8 mouse cellular contexts compared by ENCODE assay signal in genomic region chr4:72197888-72198605, GRCm38 (mm10). TPM values are rescaled to one million over a fixed set of nuclear protein-coding genes. Genes with fewer than 3 reads are reported as not detected.
DNase-seq lines count a peak whose midpoint lies in the region; ATAC-seq and TF ChIP-seq lines count a peak whose summit lies in the region.

No protein-coding gene starts in this region.

- H3K4me2 ChIP-seq in liver, postnatal 0 days (ENCODE audit: low read depth, low read length) = peak overlapping the region; percentile 80
- H3K4me2 ChIP-seq in stomach, embryonic 14.5 days (replicated peaks; ENCODE audit: low read depth, low read length) = peak overlapping the region; percentile 72

- peaks cover 12% of the 10 kb centered on the region for H3K4me1 ChIP-seq in liver, postnatal 0 days (ENCODE audit: insufficient read depth)
- peaks cover 12% of the 10 kb centered on the region; the same call in 1 of the 2 replicates for H3K4me1 ChIP-seq in stomach, embryonic 14.5 days (ENCODE audit: control insufficient read depth, insufficient read depth, low read length)

- H3K36me3 ChIP-seq in liver, postnatal 0 days (replicated peaks; ENCODE audit: insufficient read depth, low read length) = peaks cover 3% of the 10 kb centered on the region; the same call in 1 of the 2 replicates
- H3K36me3 ChIP-seq in stomach, embryonic 14.5 days (ENCODE audit: control insufficient read depth, insufficient read depth, low read length) = peaks cover 5% of the 10 kb centered on the region; the same call in 1 of the 2 replicates

- TF ChIP-seq CTCF in left cerebral cortex, adult 2 months (IDR thresholded peaks at IDR 0.05) = no peak
- TF ChIP-seq CTCF in liver, postnatal 0 days (IDR thresholded peaks at IDR 0.05; ENCODE audit: low read depth) = no peak

- peak overlapping the region; percentile 94 for H3K4me3 ChIP-seq in left cerebral cortex, adult 2 months
- H3K4me3 ChIP-seq in liver, postnatal 0 days (ENCODE audit: low read depth, low read length) = peak overlapping the region; percentile 79
- peak overlapping the region; percentile 90 for H3K4me3 ChIP-seq in stomach, embryonic 14.5 days (ENCODE audit: low read depth, low read length)

- peak overlapping the region; percentile 96; the same call in 1 of the 2 replicates for H3K27ac ChIP-seq in left cerebral cortex, adult 2 months
- H3K27ac ChIP-seq in liver, postnatal 0 days (ENCODE audit: low read depth) = peak overlapping the region; percentile 92
- no peak overlapping the region for H3K27ac ChIP-seq in stomach, embryonic 14.5 days (ENCODE audit: low read length)

- 0 out of 2 replicates have a peak, but pooled peaks cover 3% of the 10 kb centered on the region for H3K27me3 ChIP-seq in liver, postnatal 0 days (ENCODE audit: insufficient read depth, low read length)
- H3K27me3 ChIP-seq in stomach, embryonic 14.5 days (ENCODE audit: control insufficient read depth, insufficient read depth, low read length) = no peaks in the 10 kb centered on the region

- no peak for DNase-seq in left cerebral cortex, adult 2 months (ENCODE audit: extremely low spot score in 1 of 2, low spot score in 2 of 2)
- DNase-seq in left cerebral cortex, postnatal 4 days = no peak
- DNase-seq in adrenal gland, postnatal 36 days = peak; percentile 72 to 83
- DNase-seq in heart, adult 18-20 months = peak; percentile 46 to 51
- peak; percentile 17 for DNase-seq in kidney, adult 11 months
- DNase-seq in liver, postnatal 0 days = peak; percentile 73

- TF ChIP-seq EP300 in liver, postnatal 0 days (IDR thresholded peaks at IDR 0.05; ENCODE audit: low read depth) = no peak

- H3K9ac ChIP-seq in liver, postnatal 0 days (replicated peaks) = peak overlapping the region; percentile 51
- peak overlapping the region; percentile 90; the same call in 1 of the 2 replicates for H3K9ac ChIP-seq in stomach, embryonic 14.5 days (replicated peaks; ENCODE audit: low read depth, low read length)

- ATAC-seq in liver, postnatal 0 days = peak; percentile 22
- ATAC-seq in stomach, embryonic 14.5 days (ENCODE audit: insufficient number of reproducible peaks, insufficient read depth, low FRiP score, low read depth) = no peak
- ATAC-seq in CD4-positive, CD25-positive, alpha-beta regulatory T cell, adult 4 months = no peak

- intact Hi-C loops in left cerebral cortex, adult 2 months (cut with DNase I) = loop anchor here (5.0 to 10.0 kb wide), 4 partner anchors 36 to 1291 kb away; no protein-coding TSS in a partner anchor
- intact Hi-C loops in left cerebral cortex, postnatal 4 days (cut with DNase I) = loop anchor here (5.0 kb wide), 2 partner anchors 1291 to 1596 kb away; no protein-coding TSS in a partner anchor

- no peaks in the 10 kb centered on the region for H3K9me3 ChIP-seq in liver, postnatal 0 days (ENCODE audit: low read length)
- H3K9me3 ChIP-seq in stomach, embryonic 14.5 days (ENCODE audit: control insufficient read depth, low read depth, low read length) = no peaks in the 10 kb centered on the region

- 41% methylated on average over 7 of the region's 7 CpGs for whole genome bisulfite sequencing in liver, postnatal 0 days (ENCODE audit: insufficient replicate concordance)
- 19% methylated on average over 7 of the region's 7 CpGs for whole genome bisulfite sequencing in stomach, embryonic 14.5 days

RNA-seq across cellular contexts. Expression of gene Tle1, which starts 2.7 kb away (rescaled TPM):
- total RNA-seq in left cerebral cortex, adult 2 months (2021) = 10 to 100 TPM; 48.7 to 50.3 TPM
- 10 to 100 TPM; 46.7 to 59.3 TPM for total RNA-seq in left cerebral cortex, postnatal 4 days (2021)
- total RNA-seq in adrenal gland, postnatal 36 days (2021) = 10 to 100 TPM; 33.7 to 41.9 TPM
- total RNA-seq in heart, adult 18-20 months (2021) = 10 to 100 TPM in 1 of 2 experiments, 1 to 10 TPM in 1; 8.6 to 10.7 TPM
- 20.3 and 21.2 TPM in 2 replicates for polyA plus RNA-seq in liver, postnatal 0 days (2015; fragmentation: Nextera tagmentation; extraction: Ambion mirVana)
- polyA plus RNA-seq in stomach, embryonic 14.5 days (2014; fragmentation: Nextera tagmentation; extraction: Ambion mirVana) = 25.8 and 29.5 TPM in 2 replicates
- 1 to 10 TPM; 1.1 to 1.3 TPM for polyA plus RNA-seq in CD4-positive, CD25-positive, alpha-beta regulatory T cell, adult 4 months (2017; shearing (Covaris generic))

Comparison
In these comparisons a context has a peak if more than half of its experiments do, and no peak if none do; other contexts are left out.
1. DNase-seq: peak in adrenal gland, postnatal 36 days (2 of 2), heart, adult 18-20 months (2 of 2), kidney, adult 11 months (single experiment) and liver, postnatal 0 days (single experiment); none in left cerebral cortex, adult 2 months (0 of 2) and left cerebral cortex, postnatal 4 days (single experiment).
2. Peak in every context shown above with its lines, with median percentiles within 50 percentile points of each other: H3K4me3 ChIP-seq.